Mouse (Mus musculus) spleen, adult 18-20 months (tissue): ENCODE measurements around the gene Slc7a5.

Experiments
- DNase-seq, 2 experiments: peaks; one replicate each; pipeline ENCODE4 v3.0.0; 2022; ENCODE audit warnings: mixed read lengths in 2 of 2

Gene Slc7a5

GRCm38 (mm10) chr8:121879712-121880111 lies 27.8 kb downstream of the Slc7a5 start:
- DNase-seq: no peak

- DNase-seq: no peak
These were observed 29.5 kb downstream of the Slc7a5 start for GRCm38 (mm10) chr8:121877828-121878480.

GRCm38 (mm10) chr8:121877212-121877611 lies 30.3 kb downstream of the Slc7a5 start:
- DNase-seq: no peak

GRCm38 (mm10) chr8:121875517-121875916 lies 32.0 kb downstream of the Slc7a5 start:
- DNase-seq: no peak

GRCm38 (mm10) chr8:121875045-121875444 lies 32.4 kb downstream of the Slc7a5 start:
- DNase-seq: no peak

- no peak for DNase-seq
These were observed 33.5 kb downstream of the Slc7a5 start for GRCm38 (mm10) chr8:121874031-121874430.

- no peak for DNase-seq
These were observed 35.6 kb downstream of the Slc7a5 start for GRCm38 (mm10) chr8:121871833-121872440.

GRCm38 (mm10) chr8:121870190-121870589 lies 37.3 kb downstream of the Slc7a5 start:
- DNase-seq: no peak

- no peak for DNase-seq
These were observed 38.6 kb downstream of the Slc7a5 start for GRCm38 (mm10) chr8:121868896-121869295.

GRCm38 (mm10) chr8:121868196-121868595 lies 39.3 kb downstream of the Slc7a5 start:
- DNase-seq: no peak

- DNase-seq: no peak
These were observed 42.1 kb downstream of the Slc7a5 start for GRCm38 (mm10) chr8:121865356-121865755.

GRCm38 (mm10) chr8:121861806-121862548 lies 45.5 kb downstream of the Slc7a5 start:
- DNase-seq: no peak

- no peak for DNase-seq
These were observed 46.2 kb downstream of the Slc7a5 start for GRCm38 (mm10) chr8:121861276-121861675.

GRCm38 (mm10) chr8:121857747-121858146 lies 49.7 kb downstream of the Slc7a5 start:
- no peak for DNase-seq

GRCm38 (mm10) chr8:121857331-121857730 lies 50.2 kb downstream of the Slc7a5 start:
- no peak for DNase-seq

GRCm38 (mm10) chr8:121856071-121856746 lies 51.3 kb downstream of the Slc7a5 start:
- DNase-seq: no peak

- DNase-seq: no peak
These were observed 53.9 kb downstream of the Slc7a5 start for GRCm38 (mm10) chr8:121853586-121853985.

- DNase-seq: no peak
These were observed 55.0 kb downstream of the Slc7a5 start for GRCm38 (mm10) chr8:121852464-121852863.

GRCm38 (mm10) chr8:121851716-121852115 lies 55.8 kb downstream of the Slc7a5 start:
- DNase-seq: no peak

- peak; percentile 82 to 95 for DNase-seq
These were observed 56.5 kb downstream of the Slc7a5 start for GRCm38 (mm10) chr8:121850821-121851470.

GRCm38 (mm10) chr8:121850436-121850820 lies 57.1 kb downstream of the Slc7a5 start:
- no peak for DNase-seq

GRCm38 (mm10) chr8:121850018-121850417 lies 57.5 kb downstream of the Slc7a5 start:
- DNase-seq: peak; percentile 46 to 65

- DNase-seq: no peak
These were observed 58.2 kb downstream of the Slc7a5 start for GRCm38 (mm10) chr8:121849303-121849702.
